Mouse (Mus musculus): ENCODE data around the gene Aktip.

Gene Aktip

DNA sequence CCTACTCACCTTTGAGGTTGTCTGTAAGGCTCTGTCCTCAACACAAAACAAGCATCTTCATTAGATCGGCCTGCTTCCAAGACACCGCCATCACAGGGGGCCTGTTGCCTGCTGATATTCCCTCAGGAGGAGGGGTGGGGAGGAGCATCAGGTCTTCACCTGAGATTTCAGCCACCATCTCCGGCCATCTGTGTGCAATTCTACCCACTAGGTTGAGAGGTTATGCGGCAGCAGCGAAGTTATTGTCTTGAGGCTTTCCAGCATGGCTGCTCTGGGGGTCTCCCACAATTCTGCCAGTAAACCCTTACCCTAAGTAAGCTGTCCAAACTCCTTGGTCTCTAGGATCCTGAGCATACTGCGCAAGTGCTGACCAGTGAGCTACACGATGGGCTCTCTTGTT is at the start of gene Aktip:
TSS of gene Aktip (minus strand) at position 101 of the 400 bp plus-strand sequence.
- no peak for DNase-seq (ENCODE audit: extremely low spot score, low spot score)

DNA sequence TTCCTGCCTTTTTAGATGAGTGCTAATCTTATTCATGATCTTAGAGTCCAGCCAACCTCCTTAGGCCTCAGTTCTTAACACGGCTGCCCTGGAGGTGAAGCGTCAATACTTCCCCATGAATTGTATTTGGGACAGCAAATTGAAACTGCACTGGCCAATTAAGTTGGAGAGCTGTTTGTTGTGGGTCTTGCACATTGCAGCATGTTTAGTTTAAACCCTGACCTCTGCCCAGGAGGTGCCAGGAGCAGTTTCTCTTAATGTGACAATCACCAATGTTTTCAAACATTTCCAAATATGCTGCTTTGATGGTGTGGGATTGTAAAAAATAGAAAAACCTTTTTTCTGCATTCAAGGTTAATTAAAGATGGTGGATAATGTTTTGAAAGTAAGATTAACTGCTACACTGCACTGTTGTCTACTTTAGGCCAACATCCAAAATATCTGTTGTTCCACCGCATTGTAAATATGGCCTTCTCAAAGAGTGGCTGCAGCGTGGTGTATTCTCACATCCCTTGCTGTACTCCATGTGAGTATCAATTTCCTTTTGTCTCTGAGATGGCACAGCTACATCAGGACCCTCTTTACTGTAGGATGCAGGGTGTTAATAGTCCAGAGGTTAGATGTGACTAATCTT is 46.2 kb upstream of the Aktip start:
- DNase-seq (ENCODE audit: extremely low spot score, low spot score): no peak

- DNase-seq (ENCODE audit: extremely low spot score, low spot score): no peak
Measured at GRCm38 (mm10) chr8:91242721-91243120, 42.9 kb upstream of the Aktip start.

DNA sequence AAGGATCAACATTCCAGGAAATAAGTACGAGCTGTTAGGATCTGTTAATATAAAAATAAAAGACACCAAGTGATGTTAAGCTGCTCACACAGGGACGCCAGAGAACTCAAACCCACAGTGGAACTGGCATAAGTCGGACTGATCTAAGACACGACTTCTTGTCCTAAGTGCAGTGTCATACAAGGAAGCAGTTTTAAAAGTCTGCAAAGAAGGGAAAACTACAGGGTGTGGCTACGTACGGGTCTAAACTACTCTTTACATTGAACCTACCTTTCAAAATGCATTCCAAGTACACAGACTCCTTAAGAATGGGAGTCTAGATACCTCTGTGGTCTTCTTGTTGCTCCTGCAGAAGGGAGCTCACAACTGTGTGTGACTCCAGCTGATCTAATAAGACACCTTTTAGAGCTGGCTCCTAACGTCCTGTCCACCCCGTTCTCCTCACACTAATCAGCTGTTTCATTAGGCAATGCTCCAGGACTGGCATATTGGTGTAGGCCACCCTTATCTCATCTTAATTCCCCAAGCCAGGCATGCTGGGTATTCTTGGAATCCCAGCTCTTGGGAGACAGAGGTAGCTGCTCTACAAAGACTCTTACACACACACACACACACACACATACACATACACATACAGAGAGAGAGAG is 42.2 kb upstream of the Aktip start:
- DNase-seq (ENCODE audit: extremely low spot score, low spot score): no peak

GRCm38 (mm10) chr8:91241371-91241770 is 41.6 kb upstream of the Aktip start:
- DNase-seq (ENCODE audit: extremely low spot score, low spot score): no peak

- DNase-seq (ENCODE audit: extremely low spot score, low spot score): no peak
Measured at GRCm38 (mm10) chr8:91237191-91237590, 37.4 kb upstream of the Aktip start.

DNA sequence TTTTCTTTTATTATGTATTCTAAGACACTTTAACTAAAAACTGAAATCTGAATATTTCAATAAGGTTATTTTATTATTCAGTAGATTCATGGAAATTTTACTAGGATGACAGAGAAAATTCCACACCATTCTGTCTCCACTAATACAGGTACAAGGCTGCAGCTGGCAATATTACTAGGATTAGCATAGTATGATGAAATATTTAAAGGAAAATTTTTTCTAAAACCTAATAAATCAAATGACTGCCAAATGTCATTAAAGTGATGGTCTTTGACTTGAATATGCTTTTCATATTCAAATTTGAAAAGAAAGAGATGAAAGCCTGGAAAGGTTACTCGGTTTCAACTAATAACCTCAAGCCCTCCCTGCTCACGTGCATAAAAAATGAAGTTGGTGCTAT is 34.3 kb upstream of the Aktip start:
- DNase-seq (ENCODE audit: extremely low spot score, low spot score): no peak

DNA sequence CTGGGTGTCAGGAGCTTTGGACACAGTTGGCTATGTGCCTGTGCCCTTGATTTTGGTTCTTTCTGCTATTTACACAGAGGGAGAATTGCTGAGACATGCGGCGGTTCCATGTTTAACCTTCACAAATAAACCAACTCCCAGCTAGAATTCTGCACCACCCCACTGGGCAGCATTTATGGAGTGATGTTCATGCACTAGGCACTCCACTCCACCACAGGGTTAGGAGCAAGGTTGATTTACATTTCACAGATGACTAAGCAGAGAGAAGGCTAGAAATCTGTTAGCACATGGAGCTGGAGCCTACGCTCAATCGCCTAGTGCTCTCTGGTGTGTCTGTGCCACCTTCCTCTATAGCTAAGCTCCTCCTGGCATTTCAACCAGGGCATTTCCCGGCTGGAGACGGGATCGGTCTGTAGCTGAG is 27.7 kb upstream of the Aktip start:
- no peak for DNase-seq (ENCODE audit: extremely low spot score, low spot score)

- no peak for DNase-seq (ENCODE audit: extremely low spot score, low spot score)
Measured at GRCm38 (mm10) chr8:91224227-91224626, 24.5 kb upstream of the Aktip start.

- no peak for DNase-seq (ENCODE audit: extremely low spot score, low spot score)
Measured at GRCm38 (mm10) chr8:91221841-91222240, 22.1 kb upstream of the Aktip start.

DNA sequence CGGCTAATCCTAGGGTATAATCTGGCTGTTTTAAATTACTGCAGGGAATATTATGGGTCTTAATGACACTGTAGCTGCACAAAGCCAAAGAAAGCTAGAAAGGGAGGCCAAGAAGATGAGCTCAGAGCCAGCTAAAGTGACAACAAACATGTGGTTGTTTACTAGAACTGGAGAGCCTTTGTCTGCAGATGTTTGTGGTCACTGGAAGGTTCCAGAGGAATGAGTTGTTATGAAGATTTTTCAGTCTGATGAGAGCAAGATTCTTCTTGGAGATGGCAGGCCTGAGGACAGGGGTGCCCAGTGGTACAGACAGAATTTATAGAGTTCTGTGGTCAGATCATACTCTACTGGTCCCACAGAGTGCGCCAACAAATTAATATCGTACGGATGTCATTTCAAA is 18.5 kb upstream of the Aktip start:
- no peak for DNase-seq (ENCODE audit: extremely low spot score, low spot score)

GRCm38 (mm10) chr8:91217062-91217905 is 17.5 kb upstream of the Aktip start:
- no peak for DNase-seq (ENCODE audit: extremely low spot score, low spot score)

GRCm38 (mm10) chr8:91214287-91214686 is 14.5 kb upstream of the Aktip start:
- DNase-seq (ENCODE audit: extremely low spot score, low spot score): no peak

DNA sequence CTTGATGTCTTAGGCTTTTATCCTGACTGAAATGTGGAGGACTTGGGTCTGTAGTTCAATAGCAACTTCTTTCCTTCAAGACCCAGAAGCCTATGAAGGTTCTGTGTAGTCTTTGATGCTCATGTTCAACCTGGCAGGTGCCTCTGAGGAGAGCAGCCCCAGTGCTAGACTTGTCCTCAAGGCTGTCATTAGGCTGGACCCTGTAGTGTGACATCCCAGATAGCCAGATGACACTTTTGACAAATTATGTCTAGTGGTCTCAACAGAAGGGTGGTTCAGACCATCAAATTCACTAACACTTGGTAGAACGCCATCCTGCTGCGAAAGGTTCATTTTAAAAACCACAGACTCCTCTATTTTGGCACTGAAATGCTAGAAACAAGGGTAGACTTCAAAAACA is 13.2 kb upstream of the Aktip start:
- DNase-seq (ENCODE audit: extremely low spot score, low spot score): no peak

- no peak for DNase-seq (ENCODE audit: extremely low spot score, low spot score)
Measured at GRCm38 (mm10) chr8:91209658-91210057, 9.9 kb upstream of the Aktip start.

- DNase-seq (ENCODE audit: extremely low spot score, low spot score): no peak
Measured at GRCm38 (mm10) chr8:91207676-91208075, 7.9 kb upstream of the Aktip start.

GRCm38 (mm10) chr8:91205897-91206296 is 6.1 kb upstream of the Aktip start:
- DNase-seq (ENCODE audit: extremely low spot score, low spot score): no peak

GRCm38 (mm10) chr8:91201184-91201583 is 1.4 kb upstream of the Aktip start:
- DNase-seq (ENCODE audit: extremely low spot score, low spot score): no peak

DNA sequence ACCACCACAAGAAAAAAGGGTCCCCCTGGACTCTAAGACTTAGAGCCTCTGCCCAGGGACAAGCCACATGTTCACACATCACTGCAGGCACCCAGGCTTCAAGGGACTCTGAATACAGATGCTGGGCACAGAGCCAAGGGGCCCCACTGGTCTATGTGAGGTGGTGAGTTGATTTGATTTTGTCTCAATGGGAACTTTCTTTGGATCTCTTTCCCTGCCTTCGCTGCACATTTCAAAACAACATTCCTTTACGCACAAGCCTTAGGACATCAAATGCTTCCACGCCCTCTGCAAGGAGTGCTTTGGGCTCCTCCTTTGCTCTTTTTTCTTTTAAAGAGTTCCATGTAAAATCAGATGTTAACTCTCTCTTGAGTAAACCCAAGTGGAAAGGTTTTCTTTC is 1.7 kb downstream of the Aktip start:
- no peak for DNase-seq (ENCODE audit: extremely low spot score, low spot score)

DNA sequence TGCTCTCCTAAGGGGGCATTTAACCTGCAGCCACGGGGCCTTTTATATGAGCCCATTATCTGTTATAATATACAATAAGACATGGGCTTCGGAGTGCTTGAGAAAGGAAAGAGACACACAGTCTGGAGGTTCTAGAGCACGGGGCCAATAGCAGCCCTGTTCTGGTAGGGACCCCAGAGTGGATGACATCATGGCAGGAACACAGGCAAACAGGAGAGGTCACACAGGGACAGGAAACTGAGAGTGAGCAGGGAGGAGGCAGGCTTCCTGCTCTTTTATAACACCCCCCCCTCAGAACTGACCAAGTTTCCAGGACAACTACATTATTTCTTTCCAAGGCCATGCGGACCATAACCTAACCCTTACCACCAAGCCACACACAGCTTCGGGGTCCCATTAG is 2.5 kb downstream of the Aktip start:
- DNase-seq (ENCODE audit: extremely low spot score, low spot score): no peak

- no peak for DNase-seq (ENCODE audit: extremely low spot score, low spot score)
Measured at GRCm38 (mm10) chr8:91196661-91197060, 3.1 kb downstream of the Aktip start.

DNA sequence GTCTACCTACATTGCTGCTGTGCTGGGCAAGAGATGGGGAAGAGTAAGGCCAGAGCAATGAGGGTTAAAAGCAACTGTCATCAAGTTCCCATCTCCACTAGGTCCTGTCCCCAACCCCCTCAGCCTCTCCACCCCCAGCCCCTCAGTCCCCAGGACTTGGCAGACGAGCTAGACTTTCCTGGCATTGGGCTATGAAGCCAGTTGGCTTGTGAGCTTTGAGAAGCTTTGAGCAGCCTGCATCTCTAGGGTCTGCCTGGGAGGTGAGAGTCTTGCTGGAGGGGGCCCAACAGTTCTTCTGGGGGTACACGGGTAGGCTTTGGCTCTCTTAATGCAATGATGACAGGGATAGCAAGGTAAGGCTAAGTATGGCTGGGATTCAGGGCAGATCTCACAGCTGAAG is 5.7 kb downstream of the Aktip start:
- DNase-seq (ENCODE audit: extremely low spot score, low spot score): no peak
